Mouse (Mus musculus): ENCODE measurements around the gene Mycbp. TPM values are rescaled to one million over a fixed set of nuclear protein-coding genes. Genes with fewer than 3 reads are reported as not detected.

Gene Mycbp
- total RNA-seq, 2 experiments from 2014 or later: 17.8 to 29.8 TPM

DNA sequence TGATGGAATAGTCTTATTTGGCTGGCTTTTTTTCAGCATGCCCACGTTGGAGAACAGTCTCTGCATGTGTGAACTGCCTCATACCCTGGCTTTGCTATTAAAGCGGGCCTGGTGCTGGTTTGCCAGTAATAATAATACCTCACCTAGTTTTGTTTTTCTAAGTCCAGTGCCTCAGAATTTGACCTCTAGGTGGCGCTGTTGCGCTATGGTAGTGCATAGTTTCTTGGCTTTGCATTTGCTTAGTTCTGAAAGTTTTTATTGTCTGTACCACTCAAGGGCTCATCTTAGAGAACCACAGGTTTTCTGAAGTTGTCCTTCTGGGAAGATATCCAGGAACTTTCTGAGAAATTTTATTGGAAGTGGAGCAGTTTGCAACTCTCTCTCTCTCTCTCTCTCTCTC is 35.2 kb downstream of the Mycbp start:
- ATAC-seq (ENCODE audit: poor library complexity, severe bottlenecking): peak; percentile 75

DNA sequence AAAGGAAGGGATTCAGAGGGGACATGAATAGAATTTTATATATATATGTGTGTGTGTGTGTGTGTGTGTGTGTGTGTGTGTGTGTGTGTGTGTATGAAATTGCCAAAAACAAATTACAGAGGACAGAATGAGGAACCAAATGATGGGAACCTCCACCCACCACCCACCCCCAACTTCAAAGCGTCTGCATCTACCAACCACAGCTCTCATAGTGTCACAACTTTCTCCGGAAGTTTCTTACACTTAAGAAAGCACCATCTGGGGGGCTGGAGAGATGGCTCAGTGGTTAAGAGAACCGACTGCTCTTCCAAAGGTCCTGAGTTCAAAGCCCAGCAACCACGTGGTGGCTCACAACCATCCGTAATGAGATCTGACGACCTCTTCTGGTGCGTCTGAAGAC is 36.2 kb downstream of the Mycbp start:
- ATAC-seq (ENCODE audit: poor library complexity, severe bottlenecking): peak; percentile 81

DNA sequence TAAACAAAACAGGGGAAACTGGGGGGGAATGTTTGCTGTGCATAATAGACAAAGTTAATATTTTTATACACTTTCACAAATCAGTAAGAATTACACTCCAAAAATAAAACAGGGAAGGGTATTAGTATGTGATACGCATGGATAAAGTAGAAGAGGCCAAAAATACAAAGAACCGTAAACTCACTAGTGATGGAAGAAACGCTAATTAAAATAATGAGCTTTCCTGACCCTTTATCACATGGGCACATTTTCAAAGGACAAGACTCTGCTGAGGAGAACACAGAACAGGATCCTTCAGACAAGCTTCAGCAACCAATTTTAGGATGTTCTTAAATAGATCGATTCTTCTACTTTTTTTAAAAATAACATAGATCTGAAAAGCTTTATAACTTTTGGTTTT is 42.1 kb downstream of the Mycbp start:
- no peak for ATAC-seq (ENCODE audit: poor library complexity, severe bottlenecking)

DNA sequence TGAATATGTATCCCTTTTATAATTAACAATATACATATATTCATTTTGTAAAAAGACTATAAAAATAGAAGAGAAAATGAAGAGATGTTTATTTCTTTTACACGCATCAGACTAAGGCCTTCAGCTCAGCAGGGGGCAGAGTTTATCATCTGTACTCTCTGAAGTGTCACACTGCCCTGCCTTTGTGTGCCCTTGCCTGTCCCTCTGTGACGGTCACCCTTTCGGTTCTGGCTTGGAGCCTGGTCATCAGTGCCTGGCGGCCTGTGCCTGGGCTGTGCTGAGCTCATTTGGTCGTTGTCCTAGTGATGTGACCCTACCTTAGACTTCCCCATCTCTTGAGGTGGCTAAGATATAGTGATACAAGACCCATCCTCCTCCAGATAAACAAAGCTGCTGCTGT is 42.5 kb downstream of the Mycbp start:
- no peak for ATAC-seq (ENCODE audit: poor library complexity, severe bottlenecking)

DNA sequence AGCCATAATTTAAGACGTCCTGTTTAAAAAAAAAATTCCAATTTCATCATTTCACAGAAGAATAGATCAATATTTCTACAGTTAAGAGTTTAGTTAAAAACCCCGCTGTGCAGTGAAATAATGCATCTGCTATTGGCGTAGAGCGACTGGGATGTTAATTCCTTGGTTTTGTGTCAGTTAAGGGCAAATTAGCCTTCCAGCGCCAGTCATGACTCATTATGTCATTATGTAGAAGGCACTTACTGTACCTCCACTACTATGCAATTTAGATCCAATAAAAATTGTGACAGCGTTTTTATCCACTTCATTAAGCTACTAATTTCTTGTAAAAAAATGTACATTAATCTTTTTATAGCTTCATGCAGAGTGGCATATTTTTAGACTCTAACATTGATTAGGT is 44.3 kb downstream of the Mycbp start:
- no peak for ATAC-seq (ENCODE audit: poor library complexity, severe bottlenecking)

DNA sequence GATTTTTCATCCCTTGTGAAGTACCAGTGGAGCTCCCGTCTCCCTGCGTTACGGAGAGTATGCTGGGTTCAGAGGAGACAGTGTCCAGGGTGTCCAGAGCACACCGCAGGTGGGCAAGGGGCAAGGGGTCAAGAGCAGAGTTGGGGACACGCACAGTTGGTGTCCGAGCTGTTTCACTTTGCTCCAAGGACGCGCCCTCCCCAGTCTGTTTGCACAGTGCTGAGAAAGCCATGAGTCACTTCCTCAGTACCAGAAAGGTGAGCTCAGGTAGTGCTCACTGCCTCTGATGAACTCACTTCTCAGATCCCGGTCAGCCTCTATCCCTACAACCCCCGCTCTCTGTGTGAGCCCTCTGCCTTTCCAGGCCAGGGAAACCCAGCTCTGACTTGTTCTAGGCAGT is 45.0 kb downstream of the Mycbp start:
- ATAC-seq (ENCODE audit: poor library complexity, severe bottlenecking): no peak

DNA sequence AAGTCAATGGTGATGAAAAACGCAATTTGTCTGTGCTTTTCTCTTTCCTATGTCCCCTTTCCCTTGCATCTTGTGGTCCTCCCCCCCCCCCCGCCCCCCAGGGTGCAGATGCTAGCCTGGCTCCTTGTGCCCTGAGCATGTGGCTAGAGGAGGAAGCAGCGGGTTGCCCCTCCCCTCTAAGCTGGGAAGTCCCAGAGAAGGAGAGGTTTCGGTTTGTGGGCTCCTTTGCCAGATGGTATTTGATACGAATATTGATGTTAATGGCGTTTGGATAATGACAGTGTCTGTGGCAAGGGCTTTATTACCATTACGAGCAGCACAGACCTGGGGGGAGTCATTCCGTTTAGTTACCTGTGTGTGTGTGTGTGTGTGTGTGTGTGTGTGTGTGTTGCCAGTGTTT is 47.4 kb downstream of the Mycbp start:
- peak; percentile 87 for ATAC-seq (ENCODE audit: poor library complexity, severe bottlenecking)

DNA sequence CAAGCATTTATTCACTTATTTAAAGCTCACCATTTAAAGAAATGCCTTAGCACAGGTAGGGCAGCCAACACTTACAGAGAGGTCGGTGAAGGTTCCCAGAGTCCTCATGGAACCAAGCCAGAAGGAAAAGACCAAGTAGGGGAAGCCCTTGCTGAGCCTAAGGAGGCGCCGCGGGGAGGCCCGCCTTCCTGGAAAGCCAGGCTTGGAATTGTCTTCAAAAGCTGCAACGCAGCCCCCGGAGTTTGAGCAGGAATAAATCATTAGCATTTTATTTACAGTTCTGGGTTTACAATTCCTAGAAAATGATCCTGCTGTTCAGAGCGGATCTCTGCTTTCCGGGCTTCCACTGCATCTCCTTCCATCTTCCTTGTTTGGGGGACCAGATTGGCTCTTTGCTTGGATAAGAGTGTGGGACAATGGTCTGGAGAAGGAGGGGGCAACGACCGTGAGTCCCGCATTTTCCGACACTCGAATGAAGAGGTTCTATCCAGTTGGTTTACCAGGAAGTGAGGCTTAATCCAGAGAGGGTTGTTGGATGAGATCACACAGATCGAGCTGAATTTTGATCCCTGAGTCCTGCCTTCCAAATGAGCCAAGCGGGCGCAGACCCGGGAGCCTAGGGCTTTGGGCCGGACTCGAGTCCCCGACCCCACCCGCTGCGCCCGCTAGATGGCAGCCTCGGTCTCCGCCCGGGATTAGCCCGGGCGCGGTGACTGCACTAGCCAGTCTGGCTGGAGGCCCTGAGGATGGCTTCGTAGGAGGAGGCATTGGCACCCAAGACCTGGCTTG is 52.3 kb downstream of the Mycbp start:
- peak; percentile 95 for ATAC-seq (ENCODE audit: poor library complexity, severe bottlenecking)

DNA sequence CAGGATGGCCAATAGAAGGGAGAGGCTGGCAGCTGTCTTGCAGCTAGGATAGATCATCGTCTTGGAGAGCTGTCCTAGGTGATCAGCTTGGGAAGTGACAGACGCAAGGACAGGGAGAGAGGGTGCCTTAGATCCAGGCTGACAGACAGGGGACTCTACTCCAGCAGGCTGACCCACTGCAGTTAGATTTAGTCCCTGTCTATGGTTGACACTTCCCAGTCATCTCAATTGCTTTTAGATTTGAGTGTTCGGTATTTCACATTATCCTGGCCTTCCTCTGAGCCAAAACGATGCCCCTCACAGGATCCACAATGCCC is 52.8 kb downstream of the Mycbp start:
- ATAC-seq (ENCODE audit: poor library complexity, severe bottlenecking): peak; percentile 22

DNA sequence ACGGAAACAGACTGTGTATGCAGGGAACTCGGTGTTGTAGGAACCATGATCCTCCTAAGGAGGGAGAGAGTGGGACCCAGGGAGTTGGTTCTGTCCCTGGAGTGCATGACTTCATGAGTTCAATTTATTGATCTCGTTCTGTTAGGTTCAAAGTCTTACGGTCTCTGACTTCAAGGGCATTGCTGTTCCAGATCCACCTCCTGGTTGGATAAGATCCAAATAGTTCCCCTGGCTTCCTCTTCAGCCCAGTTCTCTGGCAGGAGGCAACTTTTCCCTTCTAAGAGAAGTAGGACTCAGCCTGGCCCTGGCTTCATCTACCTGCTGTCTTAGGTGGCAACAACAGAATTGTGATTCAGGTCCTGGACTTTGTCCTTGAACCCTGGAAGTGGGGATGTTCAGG is 53.3 kb downstream of the Mycbp start:
- no peak for ATAC-seq (ENCODE audit: poor library complexity, severe bottlenecking)

DNA sequence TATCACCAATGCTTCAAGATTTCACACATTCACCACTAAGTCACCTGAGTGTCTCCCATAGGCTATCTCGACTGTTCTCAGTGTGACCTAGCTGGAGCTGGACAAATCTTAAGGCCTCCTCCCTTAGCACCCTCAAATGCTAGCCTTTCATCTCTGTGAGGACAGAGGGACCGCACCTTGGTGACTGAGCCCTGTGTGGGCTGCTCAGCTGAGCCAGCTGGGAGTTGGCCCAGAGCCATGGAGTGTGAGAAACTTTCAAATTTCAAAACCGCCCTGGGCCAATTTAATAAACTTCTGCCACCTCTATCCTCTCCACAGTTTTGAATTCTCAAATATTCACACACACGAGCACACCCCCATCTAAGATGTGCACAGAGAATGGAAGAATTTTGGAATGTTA is 56.3 kb downstream of the Mycbp start:
- ATAC-seq (ENCODE audit: poor library complexity, severe bottlenecking): no peak

Other genes starting within 250 kb of the Mycbp start
- 130 and 137 TPM in 2 replicates for gene Macf1, start 220.5 kb upstream of the Mycbp start, total RNA-seq (2015)
- 192 and 219 TPM in 2 replicates for gene Macf1, start 220.5 kb upstream of the Mycbp start, total RNA-seq (2017)
- 109 and 130 TPM in 2 replicates for gene Ndufs5, start 186.6 kb upstream of the Mycbp start, total RNA-seq (2015)
- 110 and 139 TPM in 2 replicates for gene Ndufs5, start 186.6 kb upstream of the Mycbp start, total RNA-seq (2017)
- gene Akirin1, start 154.5 kb upstream of the Mycbp start, total RNA-seq (2015): 74.3 and 79.4 TPM in 2 replicates
- 34.1 and 35.0 TPM in 2 replicates for gene Akirin1, start 154.5 kb upstream of the Mycbp start, total RNA-seq (2017)
- gene Rhbdl2, start 117.0 kb upstream of the Mycbp start, total RNA-seq (2015): not detected in 2 replicates
- gene Rhbdl2, start 117.0 kb upstream of the Mycbp start, total RNA-seq (2017): not detected in 2 replicates
- gene 4933427I04Rik, start 45.2 kb upstream of the Mycbp start, total RNA-seq (2015): not detected in 2 replicates
- not detected in 2 replicates for gene 4933427I04Rik, start 45.2 kb upstream of the Mycbp start, total RNA-seq (2017)
- 39.6 and 44.8 TPM in 2 replicates for gene Rragc, start 12.6 kb downstream of the Mycbp start, total RNA-seq (2015)
- gene Rragc, start 12.6 kb downstream of the Mycbp start, total RNA-seq (2017): 47.6 and 55.2 TPM in 2 replicates
- not detected in 2 replicates for gene 4930535I16Rik, start 13.2 kb downstream of the Mycbp start, total RNA-seq (2015)
- gene 4930535I16Rik, start 13.2 kb downstream of the Mycbp start, total RNA-seq (2017): not detected in 2 replicates

Data from megakaryocyte, adult 5-6 weeks (primary cell).